Mouse (Mus musculus) layer of hippocampus, adult 18-20 months (tissue): Measurements from ENCODE around the gene Ptprg. TPM values are rescaled to one million over a fixed set of nuclear protein-coding genes. Genes with fewer than 3 reads are reported as not detected.

Source experiments
- DNase-seq, 2 experiments: peaks; one replicate each; pipeline ENCODE4 v3.0.0; 2022; ENCODE audit warnings: low spot score in 2 of 2
- total RNA-seq, 2 experiments: library from RNA; stranded (reverse); gene quantifications; 2 replicates each; pipeline ENCODE4 v1.2.3; 2021

Gene Ptprg
- total RNA-seq, 2 experiments from 2014 or later, result 100 to 102 TPM

DNA sequence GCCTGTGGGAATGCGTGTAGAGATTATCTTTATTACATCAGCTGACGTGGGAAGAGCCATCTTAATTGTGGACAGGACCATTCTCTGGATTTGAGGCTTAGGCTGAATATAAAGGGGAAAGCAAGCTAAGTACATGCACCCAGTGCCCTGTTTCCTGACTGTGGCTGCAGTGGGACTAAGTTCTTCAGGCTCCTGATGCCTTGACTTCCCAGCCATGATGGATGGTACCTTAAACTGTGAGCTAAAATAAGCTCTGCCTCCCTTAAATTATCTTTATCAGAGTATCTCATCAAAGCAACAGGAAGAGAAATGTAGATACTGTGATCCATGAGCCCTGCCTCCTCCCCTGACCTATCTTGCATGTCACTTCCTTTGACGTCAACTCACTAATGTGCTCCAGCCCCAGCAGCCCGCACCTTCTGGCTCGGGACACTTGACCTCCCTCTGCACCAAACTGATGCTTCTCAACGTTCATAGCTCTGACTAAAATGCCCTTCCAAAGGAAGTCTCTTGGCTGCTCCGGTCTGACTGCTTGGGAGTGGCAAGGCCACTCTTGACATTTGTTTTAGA lies 578.8 kb downstream of the Ptprg start:
- DNase-seq, result no peak

DNA sequence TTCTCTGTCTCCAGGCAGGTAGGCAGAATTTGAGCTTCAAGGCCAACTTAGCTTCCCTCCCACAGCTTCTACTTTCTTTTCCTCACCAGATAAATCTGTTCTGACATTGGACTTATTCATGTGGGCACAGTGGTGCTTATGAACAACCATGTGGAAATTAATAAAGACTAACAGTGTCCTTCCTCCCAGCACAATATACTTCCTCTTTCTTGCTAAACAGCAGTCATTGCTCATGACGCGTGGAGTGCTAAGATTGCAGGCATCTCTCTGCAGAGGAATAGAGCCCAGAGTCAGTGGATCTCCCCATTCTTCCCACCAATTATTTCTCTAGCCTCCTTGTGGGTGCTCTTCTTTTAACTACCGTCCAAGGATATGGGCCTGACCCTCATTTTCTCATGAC lies 579.8 kb downstream of the Ptprg start:
- no peak for DNase-seq

GRCm38 (mm10) chr14:12134504-12134903 lies 581.2 kb downstream of the Ptprg start:
- DNase-seq, result no peak

- no peak for DNase-seq
Observed at GRCm38 (mm10) chr14:12136536-12136935, 583.2 kb downstream of the Ptprg start.

DNA sequence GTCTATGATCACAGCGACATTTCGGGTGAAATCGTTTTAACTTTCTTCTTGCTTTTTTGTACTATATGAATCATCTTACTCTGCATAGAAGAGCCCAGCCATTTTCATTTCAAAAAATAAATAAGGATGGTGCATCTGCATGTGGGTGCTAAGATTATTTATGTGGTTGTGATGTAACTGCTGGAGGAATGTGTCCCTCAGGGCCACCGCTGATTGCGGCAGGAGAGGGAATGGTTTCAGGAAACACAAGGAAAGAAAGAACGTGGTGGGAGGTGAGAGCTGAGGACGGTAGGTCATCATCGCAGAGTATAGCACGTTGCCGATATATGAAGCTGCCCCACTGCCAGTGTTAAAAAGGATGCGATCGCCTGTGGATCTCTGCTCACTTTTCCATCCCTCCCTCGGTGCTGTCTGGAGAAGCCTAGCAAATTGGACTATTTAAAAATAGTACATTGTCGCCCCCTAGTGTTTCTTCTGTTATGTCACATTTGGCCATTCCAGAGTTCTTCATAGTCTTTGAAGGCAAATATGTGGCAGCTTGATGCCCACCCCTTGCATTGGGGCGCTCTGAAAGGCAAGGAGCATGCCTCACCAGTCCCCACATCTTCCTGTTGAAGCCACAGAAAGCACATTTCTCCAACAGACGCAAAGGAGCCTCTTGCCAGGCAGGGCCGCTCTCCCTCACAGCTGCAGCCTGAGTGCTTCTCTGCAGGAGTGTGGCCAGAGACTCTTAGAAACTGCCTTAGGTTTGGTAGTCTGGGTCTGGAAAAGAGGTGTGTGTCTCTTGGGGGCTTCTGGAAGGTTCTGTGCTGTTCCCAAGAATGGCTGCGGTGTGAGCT lies 586.5 kb downstream of the Ptprg start:
- peak; percentile 30 to 88 for DNase-seq

DNA sequence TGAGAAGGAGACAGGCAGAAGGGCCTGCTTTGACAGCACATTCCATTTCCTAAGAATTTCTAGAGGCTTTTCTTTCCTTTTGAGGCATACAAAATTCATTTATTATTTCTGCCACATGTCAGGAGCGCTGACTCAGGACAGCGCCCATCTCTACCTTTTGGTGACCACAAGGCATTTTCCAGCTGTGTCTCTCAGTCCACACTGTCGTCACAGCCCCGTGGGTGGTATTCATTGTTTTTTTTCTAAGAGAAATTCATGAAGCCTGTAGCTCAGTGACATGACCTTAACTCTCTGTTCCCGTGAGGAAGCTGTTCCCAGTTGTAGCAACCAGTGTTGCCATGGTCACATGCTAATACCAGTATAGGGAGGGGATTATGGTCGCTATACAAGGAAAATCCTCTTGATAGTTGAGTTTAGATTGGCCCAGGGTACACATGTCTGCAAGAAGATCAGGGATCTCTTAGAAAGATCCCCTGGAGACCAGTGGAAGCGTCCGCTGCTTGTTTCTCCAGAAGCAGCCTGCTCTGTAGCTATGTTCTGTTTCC lies 590.7 kb downstream of the Ptprg start:
- DNase-seq, result no peak

GRCm38 (mm10) chr14:12145919-12146318 lies 592.6 kb downstream of the Ptprg start:
- peak in 1 of 2 experiments; percentile 47 for DNase-seq

GRCm38 (mm10) chr14:12149529-12149928 lies 596.2 kb downstream of the Ptprg start:
- no peak for DNase-seq

GRCm38 (mm10) chr14:12151927-12152326 lies 598.6 kb downstream of the Ptprg start:
- DNase-seq, result peak; percentile 57 to 90

- DNase-seq, result no peak
Observed at GRCm38 (mm10) chr14:12152748-12153147, 599.4 kb downstream of the Ptprg start.

DNA sequence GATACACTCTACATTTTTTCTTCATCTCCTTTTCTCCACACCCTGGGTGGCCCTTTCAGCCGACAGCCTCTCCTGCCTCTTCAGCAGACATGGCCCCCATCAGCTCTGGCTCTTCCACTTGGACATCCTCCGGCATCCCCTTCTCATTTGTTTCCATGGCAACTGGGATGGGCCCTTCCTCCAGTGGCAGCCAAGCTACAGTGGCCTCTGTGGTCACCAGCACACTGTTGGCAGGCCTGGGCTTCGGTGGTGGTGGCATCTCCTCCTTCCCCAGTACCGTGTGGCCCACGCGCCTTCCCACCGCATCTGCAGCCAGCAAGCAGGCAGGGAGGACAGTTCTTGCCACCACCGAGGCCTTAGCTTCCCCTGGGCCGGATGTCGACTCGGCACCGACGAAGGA lies 600.3 kb downstream of the Ptprg start:
- DNase-seq, result no peak

- peak; percentile 40 to 79 for DNase-seq
Observed at GRCm38 (mm10) chr14:12161738-12162310, 608.5 kb downstream of the Ptprg start.

GRCm38 (mm10) chr14:12162331-12162854 lies 609.1 kb downstream of the Ptprg start:
- DNase-seq, result no peak

- peak in 1 of 2 experiments; percentile 14 for DNase-seq
Observed at GRCm38 (mm10) chr14:12163196-12163595, 609.9 kb downstream of the Ptprg start.

DNA sequence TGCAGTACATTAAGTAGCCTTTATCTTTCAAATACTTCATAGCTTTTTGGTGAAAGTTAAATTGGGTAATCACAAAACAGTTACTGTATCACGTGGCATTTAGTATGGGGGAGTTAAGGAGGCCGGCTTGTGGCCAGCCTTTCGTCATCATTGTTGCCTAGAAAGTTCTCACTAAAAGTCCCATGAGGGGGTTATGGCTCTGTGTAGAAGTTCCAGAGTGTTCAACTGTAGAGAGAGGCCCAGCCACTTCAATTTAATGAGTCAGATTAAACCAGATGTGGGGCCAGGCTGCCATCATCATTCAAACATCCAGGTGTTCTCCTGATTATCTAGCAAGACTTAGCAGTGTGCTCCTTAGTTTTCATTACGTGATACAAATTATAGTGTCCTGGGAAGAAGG lies 613.9 kb downstream of the Ptprg start:
- DNase-seq, result no peak

DNA sequence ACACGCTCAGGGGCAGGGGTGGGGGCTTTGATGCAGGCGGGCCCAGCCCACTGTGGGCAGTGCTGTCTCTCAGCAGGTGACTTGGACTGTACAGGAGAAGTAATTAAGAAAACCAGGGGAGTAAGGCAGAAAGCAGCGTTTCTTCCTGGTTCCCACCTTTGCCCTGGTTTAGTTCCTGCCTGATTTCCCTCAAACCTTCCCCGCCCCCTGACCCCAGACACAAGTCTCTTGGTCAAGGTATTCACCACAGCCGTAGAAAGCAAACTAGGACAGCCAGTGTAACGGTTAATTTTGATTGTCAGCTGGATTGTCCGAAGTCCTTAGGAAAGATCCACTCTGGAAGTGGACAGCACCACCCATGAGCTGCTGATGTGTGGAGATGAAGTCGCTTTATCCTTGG lies 614.3 kb downstream of the Ptprg start:
- DNase-seq, result no peak

DNA sequence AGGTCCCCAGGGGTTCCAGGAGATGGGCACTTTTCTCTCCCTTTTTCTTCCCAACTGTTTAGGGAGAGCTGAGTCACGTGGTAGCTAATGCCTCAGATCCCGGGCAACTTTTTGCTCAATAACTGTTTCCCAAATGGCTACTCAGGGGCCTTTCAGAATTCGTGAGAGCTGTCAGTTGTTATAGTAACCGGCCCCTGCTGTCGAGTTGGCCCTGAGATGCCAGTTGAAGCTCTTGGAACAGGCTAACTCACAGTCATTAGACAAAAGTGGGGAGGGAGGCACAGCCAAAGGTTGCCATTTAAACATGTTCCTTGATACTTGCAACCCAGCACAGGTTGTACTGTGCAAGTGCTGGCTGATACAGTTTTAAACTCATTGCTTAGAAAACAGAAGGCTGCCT lies 624.1 kb downstream of the Ptprg start:
- DNase-seq, result peak in 1 of 2 experiments; percentile 70

GRCm38 (mm10) chr14:12178645-12179044 lies 625.3 kb downstream of the Ptprg start:
- no peak for DNase-seq

DNA sequence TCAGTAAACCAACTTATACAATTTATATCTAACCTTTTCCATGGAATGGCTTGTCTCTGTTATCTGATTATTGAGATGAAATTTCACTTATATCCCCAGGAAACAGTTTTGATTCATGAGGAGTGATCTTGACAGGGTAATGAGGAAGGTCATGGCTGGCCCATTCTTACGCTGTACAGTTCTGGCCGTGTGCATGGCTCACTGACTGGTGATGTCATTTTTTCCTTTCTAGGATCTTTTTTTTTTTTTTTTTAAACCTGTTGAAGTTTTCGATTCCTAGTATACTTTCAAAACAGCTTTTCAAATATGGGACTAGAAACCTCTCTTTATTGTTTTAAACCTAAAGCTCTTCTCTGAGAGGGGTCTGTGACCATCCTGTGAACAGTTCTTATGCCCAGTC lies 626.8 kb downstream of the Ptprg start:
- DNase-seq, result no peak

DNA sequence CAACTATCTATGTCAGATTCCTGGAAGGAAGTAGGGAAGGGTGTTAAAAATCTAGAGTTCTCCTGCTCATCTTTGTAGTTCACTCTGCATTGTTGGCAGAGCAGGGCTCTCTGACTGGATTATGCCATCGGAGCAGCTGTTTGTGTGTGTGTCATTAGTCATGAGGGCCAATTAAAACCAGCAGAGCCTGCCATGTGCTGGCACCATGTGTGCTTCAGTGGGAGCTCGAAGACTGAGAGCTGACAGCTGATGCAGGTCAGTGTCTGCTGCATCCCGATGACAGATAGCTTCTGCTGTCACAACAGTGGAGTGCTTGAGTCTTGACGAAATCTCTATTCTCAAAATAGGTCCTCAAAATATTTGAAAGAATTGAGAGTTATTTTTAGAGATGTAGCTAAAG lies 631.7 kb downstream of the Ptprg start:
- peak; percentile 48 to 77 for DNase-seq

DNA sequence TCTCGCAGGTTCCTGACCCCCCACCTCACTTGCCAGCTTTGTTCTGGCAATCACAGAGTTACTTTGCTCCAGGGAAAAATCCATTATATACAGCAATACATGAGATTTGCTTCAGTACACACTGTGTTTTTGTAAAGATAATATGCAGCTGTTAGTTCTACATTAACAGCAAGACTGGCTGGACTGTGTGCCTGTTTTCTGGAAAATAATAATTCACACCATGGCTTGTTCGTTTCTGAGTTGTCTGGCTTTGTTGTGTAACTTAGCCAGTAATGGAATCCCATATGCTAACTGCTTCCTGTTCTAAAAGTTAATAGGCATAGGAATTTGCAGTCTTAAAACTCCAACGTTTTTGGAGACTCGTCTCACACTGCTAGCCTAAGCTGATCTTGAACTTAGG lies 635.0 kb downstream of the Ptprg start:
- no peak for DNase-seq

DNA sequence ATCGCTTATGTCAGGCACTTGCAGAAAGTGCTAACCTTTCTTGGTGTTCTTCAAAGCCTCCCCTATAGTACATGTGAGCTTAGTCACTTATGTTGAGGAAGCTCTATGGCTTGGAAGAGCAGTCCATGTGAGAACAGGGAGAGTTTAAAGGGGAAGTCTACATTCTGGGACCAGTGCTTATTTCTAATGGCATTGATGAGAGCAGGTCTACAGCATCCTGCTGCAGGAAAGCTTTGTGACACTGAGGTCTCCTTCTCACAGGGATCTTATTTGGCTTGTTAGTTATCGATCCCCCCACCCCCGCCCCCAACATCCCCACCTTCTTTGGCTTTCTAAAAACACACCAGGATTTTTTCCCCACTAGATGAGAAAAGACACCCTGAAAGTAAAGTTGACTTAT lies 635.9 kb downstream of the Ptprg start:
- DNase-seq, result no peak
